Mouse (Mus musculus) Patski (cell line): ENCODE measurements around the gene Tnni2. TPM values are rescaled to one million over a fixed set of nuclear protein-coding genes. Genes with fewer than 3 reads are reported as not detected.

Experiments
- ATAC-seq: fragments of 100-300 bp; one replicate; pipeline ENCODE4 v1.8.0; 2021
- CTCF ChIA-PET: fragments of 350-600 bp; sonication (Branson Sonifier 250); formaldehyde crosslinking; loops from one replicate; lab custom pipeline; 2022; ENCODE audit warnings: inconsistent platforms; lab: Charles Lee
- POLR2A ChIA-PET: fragments of 350-600 bp; sonication (Branson Sonifier 250); formaldehyde crosslinking; loops from one replicate; lab custom pipeline; 2022; ENCODE audit warnings: antibody characterized with exemption, inconsistent platforms; lab: Charles Lee
- DNase-seq: peaks from one replicate; pipeline ENCODE4 v3.0.0-alpha.2; 2011; ENCODE audit warnings: low read depth, low spot score
- H3K27me3 ChIP-seq: fragments of 371-371 bp; one replicate; pipeline ENCODE4 v1.5.1; 2021
- CTCF ChIP-seq: fragments of 100-300 bp; IDR thresholded peaks from one replicate; pipeline ENCODE4 v1.5.1; 2021
- in situ Hi-C: fragments of 300-500 bp; cut with MboI; formaldehyde crosslinking; loops from 3 replicates; pipeline ENCODE4 v1.11.1; 2018; ENCODE audit warnings: low pct_unique_long_range_greater_than_20kb, mixed read lengths
- polyA plus RNA-seq: library from polyadenylated mRNA; unstranded; gene quantifications from one replicate; pipeline ENCODE4 v1.2.3, GENCODE M21; 2021

Tnni2 gene
- polyA plus RNA-seq, 1 experiment from 2014 or later: 1.5 TPM

DNA sequence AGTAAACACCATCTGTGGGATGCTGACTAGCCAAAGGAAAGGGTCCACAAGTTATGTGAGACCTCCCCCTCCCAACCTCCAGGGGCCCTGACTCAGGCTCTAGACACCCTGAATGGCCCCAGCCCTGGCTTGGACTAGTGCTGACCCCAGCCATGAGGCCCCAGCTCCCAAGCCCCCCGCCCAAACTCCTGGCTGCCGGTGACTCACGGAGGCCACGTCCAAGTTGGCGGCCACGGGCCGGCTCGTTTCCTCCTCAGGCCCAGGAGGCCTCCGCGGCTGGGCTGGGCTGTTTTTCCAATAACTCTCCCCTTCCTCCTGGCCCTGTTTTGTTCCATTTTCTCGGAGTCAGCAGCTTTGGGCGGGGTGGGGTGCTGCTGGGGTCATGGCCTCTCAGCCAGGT, 43.2 kb downstream of the Tnni2 start:
- TF ChIP-seq CTCF: no peak
- H3K27me3 ChIP-seq: no peaks in the 10 kb centered on the region
- DNase-seq (no peak), ATAC-seq (no peak)
- ChIA-PET CTCF (no interaction called here), POLR2A (no interaction called here)
- in situ Hi-C loops: no loop called here

DNA sequence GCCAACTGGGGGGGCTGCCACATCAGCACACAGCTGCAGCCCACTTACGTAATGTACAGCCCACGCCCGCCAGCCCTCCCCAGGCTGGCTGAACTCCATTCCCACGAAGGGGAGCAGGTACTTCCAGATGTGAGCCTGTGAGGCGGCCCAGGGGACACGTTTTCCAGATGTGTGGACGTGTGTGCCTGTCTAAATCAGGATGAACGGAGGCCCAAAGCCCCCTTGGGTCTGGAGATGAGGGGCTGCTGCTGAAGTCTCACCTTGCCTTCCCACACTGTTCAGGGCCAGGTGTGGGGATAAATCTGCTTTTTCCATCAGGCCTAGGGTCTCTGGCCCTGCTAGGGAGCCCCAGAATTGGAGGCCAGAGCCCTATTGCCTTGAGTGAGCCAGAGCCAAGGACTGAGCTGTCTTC, 45.1 kb downstream of the Tnni2 start:
- POLR2A ChIA-PET: no interaction called here
- in situ Hi-C loops: no loop called here
- DNase-seq (no peak), ATAC-seq (no peak)
- no peaks in the 10 kb centered on the region for H3K27me3 ChIP-seq
- no peak for TF ChIP-seq CTCF
- CTCF ChIA-PET: interaction anchor here (0.7 to 2.1 kb wide), 3 partner anchors 9 to 48 kb away, joined by 3 to 5 read pairs (median 4); no protein-coding TSS in a partner anchor

DNA sequence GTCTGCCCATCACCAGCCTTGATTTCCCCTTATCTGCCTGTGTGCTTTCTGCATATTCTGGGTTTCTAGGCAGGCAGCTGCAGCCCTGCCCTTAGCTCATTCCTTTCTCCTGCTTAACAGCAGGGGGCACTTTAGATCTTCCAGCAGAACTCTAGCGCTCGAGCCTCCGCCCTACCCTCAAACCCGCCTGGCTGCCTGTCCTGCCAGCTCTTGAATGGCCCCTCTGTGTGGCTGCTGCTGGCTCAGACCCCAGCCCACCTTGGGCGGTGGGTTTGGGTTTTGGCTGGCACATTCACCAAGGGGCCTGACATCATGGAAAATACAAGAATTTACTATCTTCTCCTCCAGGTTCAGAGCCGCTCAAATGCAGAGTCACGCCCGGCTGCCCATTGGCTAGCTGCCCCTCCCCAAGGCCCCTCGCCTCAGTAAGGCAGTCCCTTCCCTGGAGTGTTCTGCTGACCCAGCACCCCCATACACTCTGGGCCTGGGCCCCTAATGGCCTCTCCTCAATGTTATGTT, 45.8 kb downstream of the Tnni2 start:
- TF ChIP-seq CTCF: no peak
- no peaks in the 10 kb centered on the region for H3K27me3 ChIP-seq
- DNase-seq: no peak
- no peak for ATAC-seq
- ChIA-PET POLR2A (interaction anchor here (1.5 kb wide), 1 partner anchor 10 kb away, joined by 3 read pairs; no protein-coding TSS in a partner anchor), CTCF (interaction anchor here (0.7 to 2.1 kb wide), 5 partner anchors 8 to 49 kb away, joined by 3 to 5 read pairs (median 4); partner anchors contain the start of gene Lsp1)
- in situ Hi-C loops: no loop called here

DNA sequence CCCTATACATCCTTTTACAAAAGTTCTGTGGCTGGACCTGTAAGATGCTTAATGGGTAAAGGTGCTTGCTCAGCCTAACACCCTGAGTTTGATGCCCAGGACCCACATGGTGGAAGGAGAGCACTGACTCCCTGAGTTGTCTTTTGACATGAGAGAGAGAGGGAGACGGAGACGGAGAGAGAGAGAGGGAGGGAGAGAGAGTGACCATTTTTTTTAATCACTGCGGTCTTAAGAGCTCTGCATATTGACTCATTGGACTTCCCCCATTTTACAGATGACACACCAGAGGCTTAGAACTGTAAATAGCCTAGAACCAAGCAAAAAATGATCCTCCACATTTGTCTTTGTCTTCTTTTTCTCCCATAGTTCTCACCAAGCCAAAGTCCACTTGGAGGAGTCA, 46.4 kb downstream of the Tnni2 start:
- no peak for ATAC-seq
- POLR2A ChIA-PET: interaction anchor here (1.5 kb wide), 1 partner anchor 9 kb away, joined by 3 read pairs; no protein-coding TSS in a partner anchor
- H3K27me3 ChIP-seq: no peaks in the 10 kb centered on the region
- CTCF ChIA-PET: interaction anchor here (1.0 to 2.1 kb wide), 5 partner anchors 9 to 49 kb away, joined by 3 to 5 read pairs (median 4); partner anchors contain the start of gene Lsp1
- no peak for TF ChIP-seq CTCF
- DNase-seq: no peak
- in situ Hi-C loops: no loop called here

DNA sequence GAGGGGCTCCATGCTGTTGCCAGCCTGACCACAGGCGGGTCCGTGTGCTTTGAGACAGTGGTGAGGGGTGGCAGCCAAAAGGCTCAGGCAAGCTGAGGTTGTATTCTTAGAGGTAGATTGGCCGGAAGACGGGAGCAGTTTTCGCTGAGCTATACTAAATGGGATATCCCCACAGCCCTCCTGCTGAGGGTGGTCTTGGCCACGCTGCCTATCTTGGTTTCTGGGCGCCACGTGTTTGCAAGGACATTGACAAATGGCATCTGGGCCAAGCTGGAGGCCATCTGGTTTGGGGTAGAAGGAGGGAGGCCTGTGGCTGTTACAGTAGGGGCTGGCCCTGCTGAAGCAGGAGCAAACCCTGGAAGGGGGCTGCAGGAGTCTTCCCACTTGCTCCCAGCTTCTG, 51.9 kb downstream of the Tnni2 start:
- no peaks in the 10 kb centered on the region for H3K27me3 ChIP-seq
- CTCF ChIA-PET: interaction anchor here (1.0 to 1.6 kb wide), 2 partner anchors 11 to 28 kb away, joined by 3 to 4 read pairs; no protein-coding TSS in a partner anchor
- ATAC-seq (no peak), DNase-seq (no peak)
- in situ Hi-C loops: no loop called here
- POLR2A ChIA-PET: interaction anchor here (1.2 kb wide), 1 partner anchor 159 kb away, joined by 3 read pairs; no protein-coding TSS in a partner anchor
- no peak for TF ChIP-seq CTCF

Other genes with a start within 250 kb of the Tnni2 start
- not detected for gene Krtap5-3, start 240.4 kb upstream of the Tnni2 start, polyA plus RNA-seq
- gene Gm7579, start 229.9 kb upstream of the Tnni2 start, polyA plus RNA-seq: not detected
- gene Krtap5-5, start 211.8 kb upstream of the Tnni2 start, polyA plus RNA-seq: not detected
- not detected for gene Gm40460, start 200.7 kb upstream of the Tnni2 start, polyA plus RNA-seq
- gene Gm2431, start 183.5 kb upstream of the Tnni2 start, polyA plus RNA-seq: not detected
- not detected for gene Gm4559, start 167.4 kb upstream of the Tnni2 start, polyA plus RNA-seq
- not detected for gene Krtap5-1, start 144.7 kb upstream of the Tnni2 start, polyA plus RNA-seq
- not detected for gene Krtap5-4, start 138.3 kb upstream of the Tnni2 start, polyA plus RNA-seq
- gene Ifitm10, start 68.1 kb upstream of the Tnni2 start, polyA plus RNA-seq: 325 TPM
- 1,155 TPM for gene Gm49369, start 59.1 kb upstream of the Tnni2 start, polyA plus RNA-seq
- gene Ctsd, start 53.8 kb upstream of the Tnni2 start, polyA plus RNA-seq: 3,389 TPM
- 11.5 TPM for gene Syt8, start 7.0 kb upstream of the Tnni2 start, polyA plus RNA-seq
- gene Lsp1, start 19.0 kb downstream of the Tnni2 start, polyA plus RNA-seq: 15.5 TPM
- gene Tnnt3, start 57.0 kb downstream of the Tnni2 start, polyA plus RNA-seq: 0.22 TPM
- gene Mrpl23, start 90.9 kb downstream of the Tnni2 start, polyA plus RNA-seq: 6.9 TPM
- gene Igf2, start 225.0 kb downstream of the Tnni2 start, polyA plus RNA-seq: 0.13 TPM
- gene Gm49394, start 228.1 kb downstream of the Tnni2 start, polyA plus RNA-seq: not detected